Comparison of ENCODE assay signal across 21 mouse cellular contexts in genomic region chr11:114313652-114314051, GRCm38 (mm10).
DNase-seq lines count a peak whose midpoint lies in the region; ATAC-seq and TF ChIP-seq lines count a peak whose summit lies in the region.
"Had no signal": no experiment of that assay in that cellular context is flagged by ENCODE, and none has a peak within 500 bp of the region (broad histone marks: within the 10 kb centered on the region; RNA-seq: fewer than 3 reads in every experiment).

No protein-coding gene starts in this region.

- no peak for ATAC-seq in liver, postnatal 0 days
- ATAC-seq in lung, embryonic 15.5 days (ENCODE audit: borderline replicate concordance, extremely low read depth, low FRiP score, low TSS enrichment): peak; percentile 34; the same call in 1 of the 2 replicates
- peak; percentile 33 for ATAC-seq in intestine, embryonic 16.5 days
- ATAC-seq: forebrain, embryonic 16.5 days; hindbrain, postnatal 0 days had no signal

- no peak overlapping the region for H3K27ac ChIP-seq in liver, postnatal 0 days (ENCODE audit: low read depth)
- no peak overlapping the region for H3K27ac ChIP-seq in lung, embryonic 15.5 days
- H3K27ac ChIP-seq in intestine, embryonic 16.5 days (ENCODE audit: low read length): no peak overlapping the region
- no peak overlapping the region for H3K27ac ChIP-seq in thymus, adult 2 months (ENCODE audit: control insufficient read depth, insufficient read depth, low read length)
- H3K27ac ChIP-seq: embryonic facial prominence, embryonic 12.5 days; heart, adult 2 months; heart, embryonic 15.5 days; hindbrain, embryonic 13.5 days; hindbrain, postnatal 0 days had no signal

- H3K4me1 ChIP-seq in liver, postnatal 0 days (ENCODE audit: insufficient read depth): 0 out of 2 replicates have a peak, but pooled peaks cover 4% of the 10 kb centered on the region
- H3K4me1 ChIP-seq in lung, embryonic 15.5 days: no peaks in the 10 kb centered on the region
- H3K4me1 ChIP-seq in intestine, embryonic 16.5 days (ENCODE audit: control insufficient read depth, insufficient read depth, low read length): peaks cover 10% of the 10 kb centered on the region; the same call in 1 of the 2 replicates
- peaks cover 5% of the 10 kb centered on the region for H3K4me1 ChIP-seq in thymus, adult 2 months (replicated peaks; ENCODE audit: control insufficient read depth, insufficient read depth, low read length)

- H3K27me3 ChIP-seq in liver, postnatal 0 days (ENCODE audit: insufficient read depth, low read length): no peaks in the 10 kb centered on the region
- H3K27me3 ChIP-seq in lung, embryonic 15.5 days: peaks cover 35% of the 10 kb centered on the region; the same call in 1 of the 2 replicates
- H3K27me3 ChIP-seq in intestine, embryonic 16.5 days (replicated peaks; ENCODE audit: control insufficient read depth, insufficient read depth, low read length): no peaks in the 10 kb centered on the region
- no peaks in the 10 kb centered on the region for H3K27me3 ChIP-seq in thymus, adult 2 months (ENCODE audit: control insufficient read depth, insufficient read depth, low read length)
- H3K27me3 ChIP-seq: embryonic facial prominence, embryonic 12.5 days had no signal

- no peaks in the 10 kb centered on the region for H3K9me3 ChIP-seq in liver, postnatal 0 days (ENCODE audit: low read length)
- H3K9me3 ChIP-seq in lung, embryonic 15.5 days: no peaks in the 10 kb centered on the region
- no peaks in the 10 kb centered on the region for H3K9me3 ChIP-seq in intestine, embryonic 16.5 days (ENCODE audit: control insufficient read depth, low read length)
- H3K9me3 ChIP-seq: embryonic facial prominence, embryonic 12.5 days; heart, embryonic 15.5 days; hindbrain, embryonic 13.5 days had no signal

- H3K9ac ChIP-seq in liver, postnatal 0 days (replicated peaks): no peak overlapping the region
- no peak overlapping the region for H3K9ac ChIP-seq in lung, embryonic 15.5 days
- no peak overlapping the region for H3K9ac ChIP-seq in intestine, embryonic 16.5 days (ENCODE audit: low read depth, low read length)
- H3K9ac ChIP-seq: embryonic facial prominence, embryonic 12.5 days; heart, embryonic 15.5 days; hindbrain, embryonic 13.5 days had no signal

- H3K4me2 ChIP-seq in liver, postnatal 0 days (ENCODE audit: low read depth, low read length): no peak overlapping the region
- no peak overlapping the region for H3K4me2 ChIP-seq in lung, embryonic 15.5 days
- H3K4me2 ChIP-seq in intestine, embryonic 16.5 days (ENCODE audit: low read depth, low read length): no peak overlapping the region
- H3K4me2 ChIP-seq: embryonic facial prominence, embryonic 12.5 days; heart, embryonic 11.5 days; heart, embryonic 15.5 days; hindbrain, embryonic 13.5 days had no signal

- 39% methylated on average over 6 of the region's 6 CpGs for WGBS in liver, postnatal 0 days (ENCODE audit: insufficient replicate concordance)
- 22% methylated on average over 6 of the region's 6 CpGs for WGBS in lung, embryonic 15.5 days
- WGBS in intestine, embryonic 16.5 days: 29% methylated on average over 6 of the region's 6 CpGs
- 85% methylated on average over 6 of the region's 6 CpGs for WGBS in thymus, adult 2 months

- no peaks in the 10 kb centered on the region for H3K36me3 ChIP-seq in liver, postnatal 0 days (replicated peaks; ENCODE audit: insufficient read depth, low read length)
- no peaks in the 10 kb centered on the region for H3K36me3 ChIP-seq in lung, embryonic 15.5 days
- no peaks in the 10 kb centered on the region for H3K36me3 ChIP-seq in intestine, embryonic 16.5 days (ENCODE audit: control insufficient read depth, insufficient read depth, low read length)
- no peaks in the 10 kb centered on the region for H3K36me3 ChIP-seq in thymus, adult 2 months (ENCODE audit: control insufficient read depth, insufficient read depth, low read length)
- H3K36me3 ChIP-seq: embryonic facial prominence, embryonic 12.5 days; heart, embryonic 15.5 days; hindbrain, embryonic 13.5 days had no signal

- TF ChIP-seq CTCF in liver, postnatal 0 days (IDR thresholded peaks at IDR 0.05; ENCODE audit: low read depth): no peak
- no peak for TF ChIP-seq CTCF in thymus, adult 2 months (IDR thresholded peaks at IDR 0.05; ENCODE audit: borderline replicate concordance, control insufficient read depth, extremely low read depth, insufficient read depth, low read length, poor library complexity)

- peak; percentile 18 for DNase-seq in liver
- DNase-seq in liver, postnatal 0 days: no peak
- no peak for DNase-seq in lung, postnatal 4 days
- DNase-seq in ZHBTc4 (ENCODE audit: low read depth, low spot score): peak; percentile 27
- no peak for DNase-seq in thymus, adult 2 months
- no peak for DNase-seq in left cerebral cortex, adult 9 months (ENCODE audit: low spot score in 2 of 2)
- DNase-seq: adrenal gland, postnatal 10 days; cerebellum, adult 11-12 months; cerebellum, adult 9-10 months; cerebellum, postnatal 36 days; gastrocnemius, postnatal 14 days; heart, adult 2 months; heart, postnatal 14 days had no signal

- H3K4me3 ChIP-seq in liver, postnatal 0 days (ENCODE audit: low read depth, low read length): no peak overlapping the region
- no peak overlapping the region for H3K4me3 ChIP-seq in lung, embryonic 15.5 days
- H3K4me3 ChIP-seq in intestine, embryonic 16.5 days (ENCODE audit: low read length): no peak overlapping the region
- no peak overlapping the region for H3K4me3 ChIP-seq in thymus, adult 2 months (ENCODE audit: control insufficient read depth, insufficient read depth, low read length)
- H3K4me3 ChIP-seq: embryonic facial prominence, embryonic 12.5 days; heart, adult 2 months; heart, embryonic 15.5 days; hindbrain, embryonic 13.5 days had no signal

- no peak for TF ChIP-seq EP300 in liver, postnatal 0 days (IDR thresholded peaks at IDR 0.05; ENCODE audit: low read depth)

- TF ChIP-seq POLR2A in thymus, adult 2 months (IDR thresholded peaks at IDR 0.05; ENCODE audit: control insufficient read depth, extremely low read depth, insufficient read depth, low read length, poor library complexity): no peak

Comparison
In these comparisons a context has a peak if more than half of its experiments do, and no peak if none do; other contexts are left out.
1. DNase-seq: peak in liver (single experiment) and ZHBTc4 (single experiment); none in liver, postnatal 0 days (single experiment), lung, postnatal 4 days (0 of 2), thymus, adult 2 months (single experiment) and left cerebral cortex, adult 9 months (0 of 2).